Mouse (Mus musculus) left cerebral cortex, postnatal 25 days (tissue): ENCODE measurements around the gene Prrc2a. TPM values are rescaled to one million over a fixed set of nuclear protein-coding genes. Genes with fewer than 3 reads are reported as not detected.
A peak's percentile ranks its signal among the peaks of the same experiment; 100 is the strongest.

Source experiments
- DNase-seq, 2 experiments: peaks; one replicate each; pipeline ENCODE4 v3.0.0; 2022; ENCODE audit warnings: low spot score in 2 of 2, mixed read lengths in 1 of 2
- intact Hi-C: fragments of 180-260 bp; cut with DNase I; formaldehyde crosslinking; loops from one replicate; pipeline ENCODE4 v1.15.1; 2025
- microRNA-seq, 2 experiments: library from miRNA; unstranded; fragments of <30 nt; microRNA quantifications; one replicate each; pipeline ENCODE4 v1.2.0; 2022
- total RNA-seq, 2 experiments: library from RNA; stranded (reverse); gene quantifications; 2 replicates each; pipeline ENCODE4 v1.2.3; 2021

Gene Prrc2a
- total RNA-seq, 2 experiments from 2014 or later: 268 to 285 TPM

DNA sequence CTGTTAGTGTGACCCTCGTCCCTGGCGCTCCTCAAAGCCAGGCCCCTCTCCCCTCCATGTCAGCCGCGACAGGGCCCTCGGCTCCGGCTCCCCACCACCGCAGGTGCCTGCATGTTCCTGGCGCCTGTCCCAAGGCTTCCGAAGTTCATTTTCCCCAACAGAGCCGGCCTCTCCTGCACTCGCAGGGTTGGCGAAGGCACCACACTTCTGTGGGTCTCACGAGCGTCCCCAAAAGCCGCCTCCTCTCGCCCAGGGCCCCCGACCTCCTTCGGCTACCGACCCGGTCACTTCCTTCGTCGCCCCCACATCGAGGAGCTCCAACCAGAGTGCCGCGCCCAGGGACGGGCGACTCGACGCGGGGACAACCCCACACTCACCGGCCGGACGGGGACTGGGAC lies 44.0 kb downstream of the Prrc2a start:
- intact Hi-C loops: loop anchor here (1.0 to 5.0 kb wide), 2 partner anchors 116 to 223 kb away; partner anchors contain the start of genes C2 and Ehmt2
- DNase-seq: peak in 1 of 2 experiments; percentile 31

DNA sequence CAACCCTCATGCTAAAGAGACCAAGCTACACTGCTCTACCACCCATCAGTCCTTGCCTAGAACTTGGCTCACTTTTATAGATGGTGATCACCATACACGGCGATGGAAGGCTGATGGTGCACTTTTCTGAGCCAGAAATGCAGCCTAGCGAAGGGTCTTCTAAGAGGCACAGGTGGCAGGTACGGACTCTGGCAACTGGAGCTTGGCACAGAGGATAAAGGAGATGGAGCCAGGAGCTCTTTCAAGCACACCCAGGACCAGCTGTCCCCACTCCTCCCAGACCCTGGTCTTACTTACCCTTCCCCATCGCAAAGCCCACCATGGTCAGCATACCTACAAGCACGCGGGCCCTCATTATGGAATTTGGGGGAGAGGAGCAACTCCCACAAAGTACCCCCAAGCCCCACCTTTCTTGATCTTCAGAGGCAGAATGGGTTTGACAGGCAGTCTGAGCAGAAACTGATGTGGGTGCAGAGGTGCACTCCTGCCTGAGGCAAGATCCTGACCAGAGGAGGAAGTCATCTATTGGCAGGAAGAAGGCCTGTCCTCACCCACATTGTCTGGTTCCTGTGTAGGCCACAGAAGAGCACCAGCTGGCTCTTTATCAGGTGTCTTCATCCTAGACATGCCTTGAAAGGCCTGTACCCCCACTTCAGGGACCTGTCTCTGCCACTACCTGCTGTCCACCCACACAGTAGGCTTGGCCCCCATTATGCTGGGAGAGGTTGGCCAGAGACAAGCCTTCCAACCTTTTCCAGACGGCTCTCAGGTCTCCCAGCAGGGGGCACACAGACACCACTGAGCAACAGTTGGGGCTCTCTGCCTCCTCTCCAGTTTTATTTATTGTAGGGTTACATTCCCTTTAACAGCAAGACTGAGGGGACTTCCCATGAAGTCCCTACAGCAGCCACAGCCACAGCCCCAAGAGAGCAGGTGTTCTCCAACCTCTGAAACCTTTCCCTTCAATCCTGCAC lies 49.4 kb downstream of the Prrc2a start, which contains the start of gene Ly6g5b:
Gene Ly6g5b (minus strand): TSS at position 383 of the 974 bp plus-strand sequence.
- intact Hi-C loops: no loop called here
- no peak for DNase-seq

DNA sequence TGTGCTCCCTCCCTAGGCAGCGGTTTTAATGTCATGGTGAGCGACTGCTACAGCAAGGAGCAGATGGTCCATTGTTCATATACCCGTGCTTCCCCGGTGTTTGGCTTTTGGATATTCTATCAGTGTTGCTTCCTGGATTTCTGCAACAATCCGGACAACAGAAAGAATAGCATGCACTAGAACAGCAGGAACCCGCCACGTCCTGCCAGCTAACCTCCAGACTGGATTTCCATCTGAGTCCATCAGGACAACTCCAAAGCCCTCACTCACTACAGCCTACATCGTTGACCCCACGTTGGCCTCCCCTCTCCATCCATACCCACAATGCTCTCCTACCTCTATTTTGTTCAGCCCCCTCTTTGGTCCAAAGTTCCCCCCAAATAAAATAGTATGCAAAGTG lies 52.9 kb downstream of the Prrc2a start:
- intact Hi-C loops: no loop called here
- DNase-seq: no peak

DNA sequence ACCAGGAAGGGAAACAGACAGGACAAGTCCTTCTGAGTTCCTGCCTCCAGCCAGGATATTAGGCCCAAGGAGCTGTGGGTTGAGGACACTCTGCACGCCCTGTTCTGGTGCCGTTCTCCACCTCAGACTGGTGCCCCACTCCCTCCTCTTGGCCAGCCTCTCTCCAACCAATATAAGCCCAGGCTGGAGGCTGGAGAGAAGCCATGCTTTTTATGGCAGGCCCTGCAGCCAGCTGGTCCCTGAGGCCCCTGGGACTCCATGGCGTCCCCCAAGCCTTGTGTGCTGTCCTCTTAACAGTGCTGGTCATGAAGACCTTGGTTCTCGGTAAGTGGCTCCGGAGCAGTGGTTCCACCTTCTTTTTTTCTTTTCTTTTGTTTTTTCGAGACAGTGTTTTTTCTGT lies 56.6 kb downstream of the Prrc2a start, which contains the start of gene Ly6g5c:
Gene Ly6g5c (plus strand): TSS at position 183 of the 400 bp plus-strand sequence.
- no peak for DNase-seq
- intact Hi-C loops: no loop called here

- no peak for DNase-seq
- intact Hi-C loops: loop anchor here (1.0 kb wide), 1 partner anchor 85 kb away; no protein-coding TSS in a partner anchor
These were observed 58.2 kb downstream of the Prrc2a start for GRCm38 (mm10) chr17:35106522-35106921.

DNA sequence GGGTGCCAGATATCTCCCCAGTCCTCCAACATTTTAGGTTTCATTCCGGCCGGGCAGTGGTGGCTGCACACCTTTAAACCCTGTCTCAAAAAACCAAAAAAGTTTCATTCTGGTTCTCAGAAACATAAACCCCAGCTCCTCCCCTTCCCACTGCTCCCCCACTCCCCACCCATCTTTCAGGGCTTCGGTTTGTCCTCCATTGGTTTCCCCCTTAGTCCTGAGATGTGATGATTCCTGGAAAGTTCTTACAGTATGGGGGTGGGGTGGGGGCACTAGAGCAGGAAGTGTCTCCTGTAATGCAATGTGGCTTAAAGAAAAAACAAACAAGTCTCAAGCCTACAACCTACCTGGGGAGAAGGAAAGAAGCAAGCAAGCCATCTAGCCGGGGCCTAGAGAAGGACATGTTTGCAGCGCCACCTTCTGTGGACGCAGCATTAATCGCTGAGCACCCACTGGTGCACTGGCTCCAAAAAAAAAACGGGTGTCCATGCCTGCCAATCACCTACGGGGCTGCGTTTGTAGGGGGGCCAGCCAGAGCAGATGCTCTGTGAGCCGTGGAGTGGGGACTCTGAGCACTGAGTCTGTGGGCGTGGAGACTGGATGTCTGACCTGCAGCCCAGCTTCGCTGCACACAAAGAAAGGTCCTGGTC lies 58.8 kb downstream of the Prrc2a start:
- intact Hi-C loops: loop anchor here (1.0 kb wide), 1 partner anchor 85 kb away; no protein-coding TSS in a partner anchor
- DNase-seq: peak in 1 of 2 experiments; percentile 40

DNA sequence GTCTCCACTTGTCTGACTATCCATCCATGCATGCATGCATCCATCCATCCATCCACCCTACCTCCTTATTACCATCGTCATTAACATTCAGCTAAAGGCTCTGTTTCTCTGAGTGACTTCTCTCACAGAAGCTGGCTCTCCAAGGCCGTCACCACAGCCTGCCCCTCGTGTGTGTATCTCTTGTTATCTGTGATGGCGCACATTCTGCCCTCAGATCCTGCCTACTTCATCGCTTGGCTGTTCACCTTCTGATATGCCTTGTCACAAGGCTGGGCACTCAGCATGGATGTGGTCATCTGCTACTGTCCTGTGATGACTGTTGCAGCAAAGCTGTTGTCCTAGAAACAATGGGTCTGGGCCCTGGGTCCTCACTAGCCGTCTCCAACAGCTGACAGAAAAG lies 59.9 kb downstream of the Prrc2a start:
- intact Hi-C loops: no loop called here
- DNase-seq: no peak

GRCm38 (mm10) chr17:35104079-35104478 lies 60.6 kb downstream of the Prrc2a start:
- intact Hi-C loops: no loop called here
- DNase-seq: no peak

DNA sequence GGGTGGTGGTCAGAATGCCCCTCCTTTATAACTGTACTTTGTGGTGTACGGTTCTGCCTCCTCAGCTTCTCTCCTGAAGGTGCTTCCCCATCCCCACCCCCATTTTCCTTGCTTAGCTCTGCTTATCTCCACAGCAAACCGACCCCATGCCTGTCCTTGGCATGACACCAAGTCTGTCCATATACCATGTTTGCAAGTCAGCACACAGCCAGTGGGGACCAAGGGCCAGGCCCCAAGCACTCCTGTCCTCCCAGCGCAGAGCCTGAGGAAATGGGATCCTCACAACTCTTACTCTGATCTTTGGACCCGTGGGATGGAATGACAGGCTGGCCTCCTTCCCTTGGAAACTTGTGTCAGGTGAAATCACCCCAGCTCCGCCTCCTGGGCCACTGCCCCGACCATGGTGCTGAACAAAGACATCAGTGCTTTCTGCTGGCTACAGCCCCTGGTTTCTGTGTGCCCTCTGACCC lies 61.4 kb downstream of the Prrc2a start:
- intact Hi-C loops: no loop called here
- DNase-seq: no peak

DNA sequence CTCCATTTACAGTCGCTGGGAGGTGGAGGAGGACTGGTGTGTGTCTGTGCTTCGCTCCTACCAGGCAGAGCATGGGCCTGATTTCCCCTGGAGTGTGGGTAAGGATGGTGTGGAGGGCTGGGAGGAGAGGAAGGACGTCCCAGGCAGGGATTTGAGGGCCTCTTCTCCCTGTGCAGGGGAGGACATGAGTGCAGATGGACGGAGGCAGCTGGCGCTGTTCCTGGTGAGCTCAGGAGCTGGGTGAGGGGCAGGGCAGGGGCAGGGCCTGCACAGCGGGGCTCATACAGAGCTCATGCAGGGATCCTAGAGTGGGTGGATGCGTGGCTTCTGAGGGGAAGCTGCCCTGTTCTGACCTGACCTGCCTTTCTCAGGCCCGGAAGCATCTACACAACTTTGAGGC lies 62.4 kb downstream of the Prrc2a start:
- intact Hi-C loops: no loop called here
- no peak for DNase-seq

DNA sequence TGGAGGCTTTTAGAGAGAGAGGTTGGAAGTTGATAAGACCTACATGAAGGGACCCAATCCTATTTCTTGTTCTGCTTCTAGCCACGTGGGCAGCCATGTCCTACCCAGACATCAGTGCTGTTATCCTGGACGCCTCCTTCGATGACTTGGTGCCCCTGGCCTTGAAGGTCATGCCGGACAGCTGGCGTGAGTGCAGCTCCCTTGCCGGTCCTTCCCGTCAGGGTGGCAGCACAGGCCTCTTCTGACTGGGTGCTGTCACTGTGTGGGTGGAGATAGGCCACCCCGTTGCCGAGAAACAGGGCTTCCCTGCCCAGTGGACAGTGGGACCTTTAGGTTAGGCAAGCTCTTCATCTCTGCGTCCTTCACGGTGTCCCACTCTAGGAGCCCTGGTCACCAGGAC lies 63.5 kb downstream of the Prrc2a start:
- intact Hi-C loops: no loop called here
- DNase-seq: no peak

- intact Hi-C loops: no loop called here
- DNase-seq: no peak
These were observed 64.4 kb downstream of the Prrc2a start for GRCm38 (mm10) chr17:35100196-35100765.

Small RNA genes within 50 kb of the gene (microRNA-seq; reads per million reads assigned to microRNA genes)
- gene Mir6973a: 0 reads per million in 2 experiments
- 0 to 1.7 reads per million in 2 experiments for gene Mir6974

Other genes starting within 250 kb of the Prrc2a start
- gene Neu1, start 233.6 kb downstream of the Prrc2a start, total RNA-seq: 10 to 100 TPM; 42.9 to 44.0 TPM
- 10 to 100 TPM in 1 of 2 experiments, 1 to 10 TPM in 1; 9.9 to 15.0 TPM for gene Hspa1b, start 205.7 kb downstream of the Prrc2a start, total RNA-seq
- gene Gm20481, start 195.0 kb downstream of the Prrc2a start, total RNA-seq: not detected
- 10 to 100 TPM; 10.8 to 12.6 TPM for gene Hspa1a, start 192.7 kb downstream of the Prrc2a start, total RNA-seq
- under 1 TPM; 0.27 to 0.34 TPM for gene Hspa1l, start 192.2 kb downstream of the Prrc2a start, total RNA-seq
- 10 to 100 TPM; 17.3 to 18.0 TPM for gene Lsm2, start 183.0 kb downstream of the Prrc2a start, total RNA-seq
- gene Vars, start 163.9 kb downstream of the Prrc2a start, total RNA-seq: 10 to 100 TPM; 38.0 to 44.7 TPM
- gene Vwa7, start 148.3 kb downstream of the Prrc2a start, total RNA-seq: under 1 TPM; 0.30 to 0.37 TPM
- gene Sapcd1, start 136.9 kb downstream of the Prrc2a start, total RNA-seq: under 1 TPM; 0.60 to 0.83 TPM
- under 1 TPM; 0.76 to 0.96 TPM for gene Msh5, start 118.2 kb downstream of the Prrc2a start, total RNA-seq
- 10 to 100 TPM in 1 of 2 experiments, 1 to 10 TPM in 1; 9.9 to 11.6 TPM for gene Clic1, start 114.9 kb downstream of the Prrc2a start, total RNA-seq
- 10 to 100 TPM; 12.1 to 12.5 TPM for gene Ddah2, start 105.9 kb downstream of the Prrc2a start, total RNA-seq
- not detected for gene Ly6g6c, start 99.5 kb downstream of the Prrc2a start, total RNA-seq
- gene Mpig6b, start 98.7 kb downstream of the Prrc2a start, total RNA-seq: not detected
- 1 to 10 TPM; 2.4 to 2.7 TPM for gene Ly6g6e, start 88.0 kb downstream of the Prrc2a start, total RNA-seq
- gene Ly6g6d, start 86.8 kb downstream of the Prrc2a start, total RNA-seq: 1 to 10 TPM in 1 of 2 experiments, under 1 TPM in 1; 0.69 to 1.9 TPM
- not detected for gene Ly6g6f, start 79.3 kb downstream of the Prrc2a start, total RNA-seq
- 100 to 1,000 TPM; 107 to 109 TPM for gene Abhd16a, start 75.6 kb downstream of the Prrc2a start, total RNA-seq
- not detected for gene Ly6g5c, start 56.6 kb downstream of the Prrc2a start, total RNA-seq
- under 1 TPM; 0.69 to 0.94 TPM for gene Ly6g5b, start 49.5 kb downstream of the Prrc2a start, total RNA-seq
- gene Gpank1, start 43.4 kb downstream of the Prrc2a start, total RNA-seq: 10 to 100 TPM; 13.1 to 15.2 TPM
- gene Csnk2b, start 42.8 kb downstream of the Prrc2a start, total RNA-seq: 100 to 1,000 TPM; 183 to 185 TPM
- gene D17H6S53E, start 38.5 kb downstream of the Prrc2a start, total RNA-seq: 10 to 100 TPM; 24.1 to 29.8 TPM
- gene Apom, start 32.8 kb downstream of the Prrc2a start, total RNA-seq: not detected
- 100 to 1,000 TPM; 286 to 292 TPM for gene Bag6, start 29.7 kb downstream of the Prrc2a start, total RNA-seq
- gene Aif1, start 11.2 kb upstream of the Prrc2a start, total RNA-seq: 10 to 100 TPM; 10.8 to 11.1 TPM
- 10 to 100 TPM in 1 of 2 experiments, 1 to 10 TPM in 1; 6.1 to 10.1 TPM for gene Lst1, start 23.5 kb upstream of the Prrc2a start, total RNA-seq
- under 1 TPM; 0.64 to 0.99 TPM for gene Ltb, start 29.5 kb upstream of the Prrc2a start, total RNA-seq
- not detected for gene Tnf, start 37.1 kb upstream of the Prrc2a start, total RNA-seq
- gene Lta, start 40.5 kb upstream of the Prrc2a start, total RNA-seq: under 1 TPM; 0.34 to 0.39 TPM
- gene Gm16181, start 55.9 kb upstream of the Prrc2a start, total RNA-seq: not detected
- gene Atp6v1g2, start 68.8 kb upstream of the Prrc2a start, total RNA-seq: 100 to 1,000 TPM; 514 to 578 TPM
- gene Nfkbil1, start 70.9 kb upstream of the Prrc2a start, total RNA-seq: 10 to 100 TPM; 11.7 to 12.8 TPM
- 100 to 1,000 TPM; 207 to 209 TPM for gene Ddx39b, start 76.8 kb upstream of the Prrc2a start, total RNA-seq
- 10 to 100 TPM; 18.5 to 18.7 TPM for gene H2-D1, start 97.8 kb upstream of the Prrc2a start, total RNA-seq
- gene H2-Q1, start 155.5 kb upstream of the Prrc2a start, total RNA-seq: under 1 TPM; 0.39 to 0.96 TPM
- under 1 TPM; 0.30 to 0.78 TPM for gene H2-Q2, start 177.3 kb upstream of the Prrc2a start, total RNA-seq
- 1 to 10 TPM; 1.4 to 1.9 TPM for gene H2-Q4, start 214.7 kb upstream of the Prrc2a start, total RNA-seq